Mouse (Mus musculus): ENCODE data around the gene Slc4a1ap. TPM values are rescaled to one million over a fixed set of nuclear protein-coding genes. Genes with fewer than 3 reads are reported as not detected.

The Slc4a1ap gene
- total RNA-seq, 2 experiments from 2014 or later, result 30.6 to 31.8 TPM

- DNase-seq, result peak; percentile 50 to 52
Observed at GRCm38 (mm10) chr5:31606151-31606550, 79.4 kb downstream of the Slc4a1ap start.

Other genes starting within 250 kb of the Slc4a1ap start
- gene Ift172, start 235.9 kb upstream of the Slc4a1ap start, total RNA-seq (2021), result 10 to 100 TPM; 30.4 to 39.0 TPM
- 10 to 100 TPM in 1 of 2 experiments, 1 to 10 TPM in 1; 7.5 to 13.8 TPM for gene Fndc4, start 230.9 kb upstream of the Slc4a1ap start, total RNA-seq (2021)
- under 1 TPM in 1 of 2 experiments, not detected in 1; 0.43 TPM for gene Gckr, start 229.6 kb upstream of the Slc4a1ap start, total RNA-seq (2021)
- 10 to 100 TPM; 20.0 to 20.6 TPM for gene Zfp512, start 74.6 kb upstream of the Slc4a1ap start, total RNA-seq (2021)
- not detected for gene 4930548H24Rik, start 41.3 kb upstream of the Slc4a1ap start, total RNA-seq (2021)
- 10 to 100 TPM; 30.0 to 31.6 TPM for gene Gpn1, start 32.3 kb upstream of the Slc4a1ap start, total RNA-seq (2021)
- 10 to 100 TPM; 19.1 to 19.8 TPM for gene Supt7l, start 812 bp downstream of the Slc4a1ap start, total RNA-seq (2021)
- gene Mrpl33, start 69.9 kb downstream of the Slc4a1ap start, total RNA-seq (2021), result 100 to 1,000 TPM; 292 to 420 TPM
- 10 to 100 TPM in 1 of 2 experiments, 1 to 10 TPM in 1; 6.6 to 16.7 TPM for gene Rbks, start 170.6 kb downstream of the Slc4a1ap start, total RNA-seq (2021)
- 100 to 1,000 TPM in 1 of 2 experiments, 10 to 100 TPM in 1; 85.1 to 146 TPM for gene Babam2, start 170.7 kb downstream of the Slc4a1ap start, total RNA-seq (2021)

All from adrenal gland, postnatal 36 days (tissue).